Mouse (Mus musculus) ES-Bruce4 (cell line): ENCODE measurements around the gene Sipa1l1.

Experiments used
- CTCF ChIP-seq: IDR thresholded peaks from one replicate; pipeline ENCODE4 v1.8.1; 2011; ENCODE audit warnings: low read depth, low read length
- EP300 ChIP-seq: IDR thresholded peaks from 2 replicates; pipeline ENCODE4 v1.6.1; 2011; ENCODE audit warnings: low read depth, low read length; ENCODE audit not compliant: insufficient read depth
- POLR2A ChIP-seq: IDR thresholded peaks from one replicate; pipeline ENCODE4 v1.8.1; 2011; ENCODE audit warnings: low read length; ENCODE audit not compliant: insufficient read depth

DNA sequence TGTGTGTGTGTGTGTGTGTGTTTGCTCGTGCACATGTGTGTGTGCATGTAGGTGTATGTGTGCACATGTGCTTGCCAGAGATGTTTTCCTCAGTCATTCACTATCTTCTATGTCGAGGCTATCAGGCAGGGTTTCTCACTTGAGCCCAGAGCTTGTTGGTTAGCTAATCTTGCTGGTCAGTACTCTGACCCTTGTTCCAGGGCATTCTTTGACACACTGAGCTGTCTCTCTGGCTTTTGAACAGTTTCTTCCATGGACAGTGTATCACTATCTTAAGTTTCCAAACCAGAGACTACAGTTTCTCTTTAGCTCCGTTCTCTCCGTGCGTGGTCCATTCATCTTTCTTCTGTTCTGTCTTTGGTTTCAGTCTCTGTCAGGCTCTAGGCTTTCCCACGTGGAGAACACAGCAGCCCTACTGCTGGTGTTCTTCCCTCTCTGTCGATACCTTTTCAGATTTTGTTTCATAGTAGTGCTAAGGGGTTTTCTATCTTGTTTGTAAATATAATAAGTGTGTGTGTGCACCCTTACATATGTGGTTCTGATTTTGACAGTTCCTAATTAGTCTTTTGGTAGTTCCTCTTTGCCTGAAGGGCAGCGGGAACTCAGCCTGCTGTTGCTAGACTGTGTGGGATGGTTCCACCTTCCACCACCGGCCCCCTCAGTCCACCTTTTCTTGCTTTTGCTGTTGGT lies 54.2 kb downstream of the Sipa1l1 start:
- TF ChIP-seq CTCF (no peak), POLR2A (no peak), EP300 (no peak)
